Mouse (Mus musculus) urinary bladder, postnatal 4 days (tissue): ENCODE measurements around the gene Nol4l.

ENCODE experiments used
- DNase-seq, 2 experiments: peaks; one replicate each; pipeline ENCODE4 v3.0.0; 2021 to 2022; ENCODE audit warnings: low spot score in 2 of 2

The Nol4l gene

GRCm38 (mm10) chr2:153444254-153445136, 85.3 kb downstream of the Nol4l start:
- DNase-seq, result peak in 1 of 2 experiments; percentile 62

DNA sequence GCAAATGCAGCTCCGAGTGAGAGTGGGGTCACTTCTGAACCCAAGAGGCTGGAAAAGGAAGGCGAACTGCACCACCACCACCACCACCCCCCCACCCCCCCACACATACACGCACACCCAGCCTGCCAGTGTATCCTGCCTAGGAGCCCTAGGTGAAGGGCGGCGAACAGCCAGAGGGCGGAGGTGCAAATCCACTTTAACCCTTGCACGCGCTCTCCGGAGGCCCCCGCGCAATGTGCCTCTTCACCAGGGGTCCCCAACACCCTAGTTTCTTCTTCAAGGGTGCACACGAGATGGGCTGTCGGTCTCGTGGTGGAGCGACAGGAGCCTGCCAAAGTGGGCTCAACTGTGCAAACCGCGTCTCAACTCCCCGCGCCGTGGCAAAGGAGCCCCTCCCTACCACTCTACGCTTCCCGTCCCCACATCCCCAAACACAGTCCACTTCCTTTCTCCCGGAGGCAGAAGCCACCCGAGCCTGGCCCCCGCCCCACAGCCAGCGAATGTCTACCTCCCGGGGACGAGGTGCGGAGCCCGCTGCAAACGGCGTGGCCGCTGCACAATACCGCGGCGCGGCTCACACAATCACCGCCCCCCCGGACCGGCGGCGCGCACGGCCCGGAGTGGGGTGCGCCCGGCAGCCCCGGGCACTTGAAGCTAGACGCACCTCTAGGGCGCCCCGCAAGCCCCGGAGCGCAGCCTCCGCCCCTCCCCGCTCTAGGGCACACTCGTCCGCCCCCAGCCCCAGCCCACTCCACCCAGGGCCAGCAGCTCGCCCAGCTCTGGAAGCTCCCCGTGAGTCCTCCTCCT, 86.1 kb downstream of the Nol4l start:
- peak in 1 of 2 experiments; percentile 44 for DNase-seq

- DNase-seq, result no peak
Observed at GRCm38 (mm10) chr2:153442720-153443119, 87.1 kb downstream of the Nol4l start.

DNA sequence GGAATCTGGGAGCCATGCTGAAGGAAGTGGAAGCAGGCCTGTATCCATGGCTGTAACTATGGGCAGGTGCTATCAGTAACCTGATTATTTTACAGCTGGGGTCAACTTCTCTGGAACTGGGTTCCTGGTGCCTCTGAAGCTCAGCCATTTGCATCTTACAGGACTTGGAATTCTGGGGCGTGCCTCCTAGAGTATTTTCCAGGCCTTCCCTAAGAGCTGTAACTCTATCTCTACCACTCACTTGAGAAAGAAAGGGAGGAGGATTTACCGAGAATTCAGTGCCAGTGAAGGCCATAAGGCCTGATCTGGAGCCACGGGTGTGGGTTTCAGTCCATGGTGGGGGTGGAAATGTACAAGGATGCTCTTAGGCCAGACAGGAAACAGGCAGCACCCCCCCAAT, 88.5 kb downstream of the Nol4l start:
- no peak for DNase-seq

GRCm38 (mm10) chr2:153440755-153441154, 89.0 kb downstream of the Nol4l start:
- DNase-seq, result no peak

DNA sequence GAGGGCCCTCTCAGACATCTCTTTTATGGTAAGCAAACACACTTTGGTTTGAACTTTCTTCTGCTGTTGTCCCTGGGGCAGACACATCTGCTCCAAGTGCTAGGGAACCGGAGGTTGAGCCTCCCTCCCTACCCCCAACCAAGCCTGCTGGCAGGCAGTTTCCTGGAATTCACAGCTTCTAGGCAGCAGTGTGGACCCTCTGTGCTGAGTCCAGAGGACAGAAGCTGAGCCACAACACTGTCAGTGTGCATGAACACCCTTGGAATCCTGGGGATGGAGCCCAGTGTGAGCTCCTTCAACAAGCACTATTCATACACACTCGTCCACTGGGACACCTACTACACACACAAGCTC, 92.5 kb downstream of the Nol4l start:
- DNase-seq, result no peak

GRCm38 (mm10) chr2:153436641-153437305, 93.0 kb downstream of the Nol4l start:
- DNase-seq, result peak in 1 of 2 experiments; percentile 69

DNA sequence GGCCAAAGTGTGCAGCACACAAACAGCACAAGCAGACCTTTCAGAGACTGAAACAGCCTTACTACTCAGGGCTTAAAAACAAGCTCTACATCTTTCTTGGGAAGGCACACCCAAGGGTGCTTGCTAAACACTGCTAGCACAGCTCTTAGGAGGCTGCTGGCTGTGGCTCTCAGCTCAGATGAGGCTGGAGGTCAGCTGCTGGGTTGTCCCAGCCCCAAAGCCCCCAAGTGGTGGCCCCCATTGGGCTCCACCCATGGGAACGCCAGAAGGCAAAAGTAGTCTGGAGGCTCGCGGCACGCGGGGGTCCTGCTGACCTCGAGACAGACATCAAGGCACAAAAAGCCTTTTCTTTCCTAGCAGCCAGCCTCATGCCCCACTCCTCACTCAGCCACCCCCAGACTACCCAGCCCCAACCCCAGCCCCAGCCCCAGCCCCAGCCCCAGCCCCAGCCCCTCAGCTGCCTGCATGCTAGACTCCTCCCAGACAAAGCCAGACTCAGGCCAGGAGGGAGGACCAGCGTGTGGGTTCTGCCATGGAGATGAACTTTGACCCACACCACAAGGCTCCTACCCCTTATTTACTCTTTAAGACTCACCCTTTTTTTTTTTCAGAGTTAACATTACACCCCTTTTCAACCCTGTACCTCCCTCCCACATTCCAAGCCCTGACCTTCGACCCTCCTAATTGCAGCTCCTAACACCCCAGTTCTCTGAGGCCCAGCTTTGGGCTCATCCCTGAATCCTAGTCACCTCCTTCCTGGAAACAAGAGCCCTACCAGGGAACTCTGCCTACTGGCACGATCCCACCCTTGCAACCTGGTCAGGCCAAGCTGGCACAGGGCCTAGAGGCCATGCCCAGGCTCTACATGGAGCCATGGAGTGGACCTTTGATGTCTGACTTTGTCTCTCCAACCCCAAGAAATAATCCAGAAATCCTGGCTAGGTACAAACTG, 94.6 kb downstream of the Nol4l start:
- no peak for DNase-seq

GRCm38 (mm10) chr2:153433859-153434258, 95.9 kb downstream of the Nol4l start:
- DNase-seq, result no peak

GRCm38 (mm10) chr2:153432492-153432891, 97.3 kb downstream of the Nol4l start:
- no peak for DNase-seq

DNA sequence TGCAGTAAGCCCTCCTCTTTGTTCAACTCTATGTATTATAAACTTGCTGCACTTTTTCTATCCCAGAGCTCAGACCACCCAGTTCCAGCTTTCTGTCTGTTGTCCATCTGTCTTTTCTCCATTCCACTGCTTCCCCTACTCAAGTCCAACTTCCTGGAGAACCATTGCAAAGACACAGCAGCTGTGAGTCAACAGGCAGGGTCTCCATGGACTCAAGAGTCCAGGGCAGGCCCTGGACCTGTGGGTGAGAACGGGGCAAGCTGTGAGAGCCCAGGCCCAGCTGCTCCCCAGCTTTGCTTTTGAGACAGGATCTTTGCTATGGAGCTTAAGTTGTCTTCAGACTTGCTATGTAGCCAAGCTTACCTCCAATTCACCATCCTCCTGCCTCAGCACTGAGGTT, 99.2 kb downstream of the Nol4l start:
- no peak for DNase-seq

DNA sequence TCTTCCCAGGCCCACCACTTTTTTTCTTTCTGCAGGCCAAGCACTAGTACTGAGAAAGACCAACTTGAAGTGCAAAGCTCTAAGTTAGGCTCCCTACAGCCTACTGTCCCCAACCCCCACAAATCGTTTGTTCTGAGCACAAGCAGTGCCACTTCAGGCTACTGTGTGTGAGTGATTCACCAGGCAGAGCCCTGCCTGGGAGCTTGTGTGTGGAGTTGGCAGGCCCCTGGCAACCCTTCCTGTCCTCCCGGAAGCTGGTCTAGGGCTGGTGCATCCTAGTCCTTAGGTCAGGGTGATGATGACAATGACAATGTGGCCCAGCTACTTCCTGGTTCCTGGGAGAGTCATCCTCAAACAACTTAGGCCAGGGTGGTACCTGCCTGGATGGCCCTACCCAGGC, 101.3 kb downstream of the Nol4l start:
- no peak for DNase-seq

DNA sequence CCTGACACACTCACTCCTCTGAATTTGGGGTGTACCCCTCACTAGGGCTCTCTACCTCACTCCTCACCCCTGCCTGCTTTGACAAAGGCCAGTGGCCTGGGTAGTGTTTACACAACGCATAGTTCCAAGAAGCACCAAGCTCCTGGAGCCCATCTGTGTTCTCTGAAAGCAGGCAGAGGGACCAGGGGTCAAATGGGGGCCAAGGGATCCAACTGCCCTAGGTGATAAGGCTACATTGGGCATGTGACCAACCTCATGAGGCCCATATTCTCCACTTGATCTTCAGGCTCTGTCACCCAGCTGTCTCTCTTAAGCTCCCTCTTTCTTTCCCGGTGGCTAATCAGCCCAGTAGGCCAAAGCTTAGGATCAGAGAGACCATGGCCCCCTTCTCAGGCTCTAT, 102.8 kb downstream of the Nol4l start:
- no peak for DNase-seq

DNA sequence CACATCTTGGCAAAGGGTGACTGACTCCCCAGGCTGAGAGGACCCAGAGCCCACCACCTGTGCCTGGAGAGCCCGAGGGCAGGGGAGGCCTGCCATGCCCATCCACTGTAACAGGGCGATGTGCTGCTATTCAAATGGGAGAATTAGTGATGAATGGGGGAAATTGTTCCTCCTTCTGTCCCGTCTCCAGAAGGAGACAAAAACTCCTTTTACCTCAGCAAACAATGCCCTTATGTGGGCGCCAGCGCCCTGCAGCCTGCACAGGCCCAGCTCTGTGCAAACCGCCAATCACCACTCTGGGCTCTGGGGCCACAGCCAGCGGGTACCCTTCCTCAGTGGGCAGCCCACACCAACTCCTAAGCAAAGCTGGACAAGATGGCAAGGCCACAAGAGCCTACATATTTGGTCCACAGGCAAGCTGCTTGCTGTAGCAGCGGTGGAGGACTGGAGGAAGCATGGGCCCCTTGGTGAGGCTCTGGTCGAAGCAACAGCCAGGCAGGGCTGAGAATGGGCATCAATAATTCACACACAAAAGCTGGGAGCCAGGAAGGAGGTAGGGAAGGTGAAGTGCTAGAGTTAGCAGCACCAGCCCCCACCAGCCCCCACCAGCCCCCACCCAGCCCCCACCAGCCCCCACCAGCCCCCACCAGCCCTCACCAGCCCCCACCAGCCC, 103.6 kb downstream of the Nol4l start:
- DNase-seq, result no peak

GRCm38 (mm10) chr2:153425124-153425844, 104.5 kb downstream of the Nol4l start:
- DNase-seq, result no peak

- no peak for DNase-seq
Observed at GRCm38 (mm10) chr2:153424557-153424956, 105.2 kb downstream of the Nol4l start.

GRCm38 (mm10) chr2:153423113-153423512, 106.7 kb downstream of the Nol4l start:
- DNase-seq, result no peak

DNA sequence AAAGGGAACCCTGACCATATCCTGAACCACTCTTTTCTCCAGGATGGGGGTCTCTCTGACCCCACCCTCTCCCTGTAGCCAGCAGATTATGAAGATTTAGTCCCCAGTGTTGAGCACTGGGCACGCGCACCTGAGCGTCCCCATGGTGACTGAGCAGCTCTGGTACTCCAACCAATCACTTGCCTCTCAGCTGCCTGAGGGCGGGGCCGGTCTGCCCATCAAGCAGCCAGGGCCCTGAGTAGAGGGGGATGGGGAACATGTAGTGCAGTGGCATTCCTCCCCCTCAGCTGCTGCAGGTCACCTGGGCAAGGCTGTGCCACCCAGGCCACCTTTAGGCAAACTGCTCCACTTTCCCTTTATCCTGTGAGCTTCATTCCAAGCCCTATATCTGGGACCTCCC, 107.7 kb downstream of the Nol4l start:
- no peak for DNase-seq

DNA sequence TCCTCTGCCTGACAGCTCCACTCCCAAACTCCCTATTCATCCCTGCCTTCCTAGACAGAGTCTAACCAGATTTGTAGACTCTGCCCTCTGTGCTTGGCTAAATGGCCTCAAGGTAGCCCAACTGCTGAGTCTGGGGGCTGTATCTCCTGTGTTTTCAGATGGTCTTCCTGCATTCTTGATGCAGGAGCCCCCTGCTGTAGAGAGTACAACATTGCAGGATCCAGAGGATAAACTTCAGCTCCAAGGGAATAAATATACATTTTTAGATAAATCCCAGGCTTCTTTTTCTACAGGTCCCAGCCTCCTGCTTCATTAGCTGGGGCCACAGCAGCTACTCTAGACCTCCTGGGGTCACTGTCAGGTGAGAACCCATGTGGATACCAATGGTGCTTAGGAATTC, 108.5 kb downstream of the Nol4l start:
- no peak for DNase-seq

GRCm38 (mm10) chr2:153418381-153418780, 111.4 kb downstream of the Nol4l start:
- DNase-seq, result no peak
